Mouse (Mus musculus): ENCODE measurements around the gene Gm3646.

DNA sequence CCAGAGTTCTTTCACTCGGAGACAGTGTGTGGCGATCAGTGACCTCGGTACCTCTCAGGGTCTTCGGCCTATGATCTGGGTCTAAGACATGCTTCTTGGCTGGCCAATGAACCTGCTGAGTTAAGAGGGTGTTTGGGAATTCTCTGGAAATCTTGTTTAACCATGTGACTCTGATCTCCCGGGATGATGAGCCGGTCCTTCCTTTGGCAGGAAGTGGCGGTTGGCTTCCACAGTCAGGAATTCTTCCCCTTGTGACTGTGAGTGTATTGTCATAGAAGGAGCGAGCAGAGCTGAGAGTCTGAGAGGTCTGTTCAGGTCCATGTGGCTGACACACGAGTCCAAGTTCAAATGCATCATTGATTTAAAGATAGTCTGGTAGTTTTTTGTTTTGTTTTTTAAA lies 46.9 kb downstream of the Gm3646 start:
- TF ChIP-seq CTCF (IDR thresholded peaks at IDR 0.05; ENCODE audit: low read depth, low read length) (no peak), POLR2A (IDR thresholded peaks at IDR 0.05; ENCODE audit: borderline replicate concordance, low read depth, low read length) (no peak)
